Mouse (Mus musculus) midbrain, embryonic 16.5 days (tissue): ENCODE measurements around the gene Ccn5. TPM values are rescaled to one million over a fixed set of nuclear protein-coding genes. Genes with fewer than 3 reads are reported as not detected.

Experiments used
- ATAC-seq: fragments of 200-750 bp; cut with Nextera tagmentation; 2 replicates; pipeline ENCODE4 v1.8.0; 2017; ENCODE audit warnings: moderate TSS enrichment
- H3K27ac ChIP-seq: fragments of 300-500 bp; sonication (generic); 2 replicates; pipeline ENCODE4 v1.5.1; 2014; ENCODE audit warnings: mild to moderate bottlenecking, low read length, mixed read lengths
- H3K27me3 ChIP-seq: fragments of 300-500 bp; sonication (generic); 2 replicates; pipeline ENCODE4 v1.6.1; 2014; ENCODE audit warnings: low read depth, low read length, mixed read lengths; ENCODE audit not compliant: control insufficient read depth, insufficient read depth
- H3K36me3 ChIP-seq: fragments of 300-500 bp; sonication (generic); 2 replicates; pipeline ENCODE4 v1.6.1; 2014; ENCODE audit warnings: mild to moderate bottlenecking, low read length, moderate library complexity, mixed read lengths; ENCODE audit not compliant: control insufficient read depth, insufficient read depth
- H3K4me1 ChIP-seq: fragments of 300-500 bp; sonication (generic); 2 replicates; pipeline ENCODE4 v1.6.1; 2014; ENCODE audit warnings: mild to moderate bottlenecking, low read length, mixed read lengths; ENCODE audit not compliant: control insufficient read depth, insufficient read depth
- H3K4me2 ChIP-seq: fragments of 300-500 bp; sonication (generic); 2 replicates; pipeline ENCODE4 v1.6.1; 2014; ENCODE audit warnings: mild to moderate bottlenecking, low read length, mixed read lengths
- H3K4me3 ChIP-seq: fragments of 300-500 bp; sonication (generic); 2 replicates; pipeline ENCODE4 v1.5.1; 2014; ENCODE audit warnings: low read depth, mild to moderate bottlenecking, low read length, moderate library complexity, mixed read lengths
- H3K9ac ChIP-seq: fragments of 300-500 bp; sonication (generic); 2 replicates; pipeline ENCODE4 v1.6.1; 2014; ENCODE audit warnings: low read depth, low read length, mixed read lengths
- H3K9me3 ChIP-seq: fragments of 300-500 bp; sonication (generic); replicated peaks from 2 replicates; pipeline ENCODE4 v1.6.1; 2014; ENCODE audit warnings: mild to moderate bottlenecking, low read length, mixed read lengths; ENCODE audit not compliant: control insufficient read depth, poor library complexity, severe bottlenecking
- WGBS: fragments of 180-500 bp; shearing (Covaris S2); extraction: QIAGEN DNeasy Blood & Tissue Kit; methylation state at CpG from one replicate; pipeline ENCODE4 v1.1.7; 2014; 5-methylcytosine and 5-hydroxymethylcytosine counted together
- polyA plus RNA-seq: library from polyadenylated mRNA; unstranded; fragments of >200 nt; fragmentation: Nextera tagmentation; extraction: Ambion mirVana; gene quantifications from 2 replicates; pipeline ENCODE4 v1.2.1, GENCODE M21; 2015

Ccn5 gene
- polyA plus RNA-seq = 0.47 and 0.72 TPM in 2 replicates

GRCm38 (mm10) chr2:163820607-163821006 is at the start of gene Ccn5:
Gene Ccn5 (plus strand): TSS chr2:163820861.
- 72% methylated on average over 4 of the region's 4 CpGs for WGBS
- no peak for ATAC-seq
- H3K9ac ChIP-seq = no peak within 1 kb of the TSS

GRCm38 (mm10) chr2:163776661-163777060 is 44.0 kb upstream of the Ccn5 start:
- Histone ChIP-seq H3K9ac (no peak overlapping the region), H3K4me2 (no peak overlapping the region), H3K4me1 (no peaks in the 10 kb centered on the region; the same call in 1 of the 2 replicates), H3K27me3 (peaks cover 2% of the 10 kb centered on the region), H3K27ac (no peak overlapping the region), H3K9me3 (no peaks in the 10 kb centered on the region), H3K36me3 (no peaks in the 10 kb centered on the region), H3K4me3 (no peak overlapping the region)
- 6% methylated on average over 13 of the region's 13 CpGs for WGBS
- no peak for ATAC-seq

More at GRCm38 (mm10) chr2:163820607-163821006, at the start of gene Ccn5:
- Histone ChIP-seq H3K9me3 (no peaks in the 10 kb centered on the region), H3K4me2 (no peak within 1 kb of the TSS), H3K27ac (no peak within 1 kb of the TSS), H3K4me3 (no peak within 1 kb of the TSS), H3K4me1 (no peaks in the 10 kb centered on the region), H3K36me3 (no peaks in the 10 kb centered on the region), H3K27me3 (0 out of 2 replicates have a peak, but pooled peaks cover 2% of the 10 kb centered on the region)

GRCm38 (mm10) chr2:163777061-163777460 is 43.6 kb upstream of the Ccn5 start:
- no peak for ATAC-seq
- H3K4me1 ChIP-seq = no peaks in the 10 kb centered on the region; the same call in 1 of the 2 replicates
- no peak overlapping the region for H3K9ac ChIP-seq
- no peak overlapping the region for H3K4me2 ChIP-seq
- H3K9me3 ChIP-seq = no peaks in the 10 kb centered on the region
- H3K27me3 ChIP-seq = peaks cover 2% of the 10 kb centered on the region
- WGBS = 3% methylated on average over 2 of the region's 2 CpGs
- no peak overlapping the region for H3K27ac ChIP-seq
- no peaks in the 10 kb centered on the region for H3K36me3 ChIP-seq
- no peak overlapping the region for H3K4me3 ChIP-seq

- no peak overlapping the region for H3K4me2 ChIP-seq
- H3K9me3 ChIP-seq = no peaks in the 10 kb centered on the region
- H3K27ac ChIP-seq = no peak overlapping the region
- ATAC-seq = no peak
- WGBS = 39% methylated on average over 4 of the region's 4 CpGs
- H3K36me3 ChIP-seq = no peaks in the 10 kb centered on the region
- H3K9ac ChIP-seq = no peak overlapping the region
- H3K4me1 ChIP-seq = no peaks in the 10 kb centered on the region; the same call in 1 of the 2 replicates
- H3K4me3 ChIP-seq = no peak overlapping the region
- H3K27me3 ChIP-seq = peaks cover 2% of the 10 kb centered on the region; the same call in 1 of the 2 replicates
These were observed 41.8 kb upstream of the Ccn5 start for GRCm38 (mm10) chr2:163778896-163779295.

- 91% methylated on average over 6 of the region's 6 CpGs for WGBS
- Histone ChIP-seq H3K36me3 (no peaks in the 10 kb centered on the region), H3K9ac (no peak overlapping the region), H3K27me3 (no peaks in the 10 kb centered on the region; the same call in 1 of the 2 replicates), H3K4me3 (no peak overlapping the region), H3K9me3 (no peaks in the 10 kb centered on the region), H3K4me2 (no peak overlapping the region), H3K27ac (no peak overlapping the region), H3K4me1 (no peaks in the 10 kb centered on the region)
- no peak for ATAC-seq
These were observed 37.3 kb upstream of the Ccn5 start for GRCm38 (mm10) chr2:163783368-163783767.

GRCm38 (mm10) chr2:163783901-163784300 is 36.8 kb upstream of the Ccn5 start:
- Histone ChIP-seq H3K9ac (no peak overlapping the region), H3K36me3 (no peaks in the 10 kb centered on the region), H3K4me3 (no peak overlapping the region), H3K4me1 (no peaks in the 10 kb centered on the region), H3K9me3 (no peaks in the 10 kb centered on the region), H3K4me2 (no peak overlapping the region), H3K27ac (no peak overlapping the region), H3K27me3 (no peaks in the 10 kb centered on the region; the same call in 1 of the 2 replicates)
- 84% methylated on average over 4 of the region's 4 CpGs for WGBS
- ATAC-seq = no peak

GRCm38 (mm10) chr2:163787086-163787485 is 33.6 kb upstream of the Ccn5 start:
- Histone ChIP-seq H3K9ac (no peak overlapping the region), H3K4me1 (no peaks in the 10 kb centered on the region), H3K4me3 (no peak overlapping the region), H3K4me2 (no peak overlapping the region), H3K27ac (no peak overlapping the region), H3K36me3 (no peaks in the 10 kb centered on the region), H3K27me3 (no peaks in the 10 kb centered on the region), H3K9me3 (no peaks in the 10 kb centered on the region)
- 86% methylated on average over 6 of the region's 6 CpGs for WGBS
- ATAC-seq = no peak

GRCm38 (mm10) chr2:163787709-163788108 is 33.0 kb upstream of the Ccn5 start:
- Histone ChIP-seq H3K4me1 (no peaks in the 10 kb centered on the region), H3K27me3 (no peaks in the 10 kb centered on the region), H3K4me2 (no peak overlapping the region), H3K9me3 (no peaks in the 10 kb centered on the region), H3K4me3 (no peak overlapping the region), H3K27ac (no peak overlapping the region), H3K36me3 (no peaks in the 10 kb centered on the region), H3K9ac (no peak overlapping the region)
- WGBS = 53% methylated on average over 3 of the region's 3 CpGs
- no peak for ATAC-seq

GRCm38 (mm10) chr2:163788484-163788883 is 32.2 kb upstream of the Ccn5 start:
- no peaks in the 10 kb centered on the region for H3K9me3 ChIP-seq
- no peaks in the 10 kb centered on the region for H3K27me3 ChIP-seq
- H3K4me1 ChIP-seq = no peaks in the 10 kb centered on the region
- ATAC-seq = no peak
- no peak overlapping the region for H3K9ac ChIP-seq
- 77% methylated on average over 4 of the region's 4 CpGs for WGBS
- H3K4me3 ChIP-seq = no peak overlapping the region
- H3K4me2 ChIP-seq = no peak overlapping the region
- no peaks in the 10 kb centered on the region for H3K36me3 ChIP-seq
- H3K27ac ChIP-seq = no peak overlapping the region
